Mouse (Mus musculus): Measurements from ENCODE around the gene Edrf1.

The Edrf1 gene

DNA sequence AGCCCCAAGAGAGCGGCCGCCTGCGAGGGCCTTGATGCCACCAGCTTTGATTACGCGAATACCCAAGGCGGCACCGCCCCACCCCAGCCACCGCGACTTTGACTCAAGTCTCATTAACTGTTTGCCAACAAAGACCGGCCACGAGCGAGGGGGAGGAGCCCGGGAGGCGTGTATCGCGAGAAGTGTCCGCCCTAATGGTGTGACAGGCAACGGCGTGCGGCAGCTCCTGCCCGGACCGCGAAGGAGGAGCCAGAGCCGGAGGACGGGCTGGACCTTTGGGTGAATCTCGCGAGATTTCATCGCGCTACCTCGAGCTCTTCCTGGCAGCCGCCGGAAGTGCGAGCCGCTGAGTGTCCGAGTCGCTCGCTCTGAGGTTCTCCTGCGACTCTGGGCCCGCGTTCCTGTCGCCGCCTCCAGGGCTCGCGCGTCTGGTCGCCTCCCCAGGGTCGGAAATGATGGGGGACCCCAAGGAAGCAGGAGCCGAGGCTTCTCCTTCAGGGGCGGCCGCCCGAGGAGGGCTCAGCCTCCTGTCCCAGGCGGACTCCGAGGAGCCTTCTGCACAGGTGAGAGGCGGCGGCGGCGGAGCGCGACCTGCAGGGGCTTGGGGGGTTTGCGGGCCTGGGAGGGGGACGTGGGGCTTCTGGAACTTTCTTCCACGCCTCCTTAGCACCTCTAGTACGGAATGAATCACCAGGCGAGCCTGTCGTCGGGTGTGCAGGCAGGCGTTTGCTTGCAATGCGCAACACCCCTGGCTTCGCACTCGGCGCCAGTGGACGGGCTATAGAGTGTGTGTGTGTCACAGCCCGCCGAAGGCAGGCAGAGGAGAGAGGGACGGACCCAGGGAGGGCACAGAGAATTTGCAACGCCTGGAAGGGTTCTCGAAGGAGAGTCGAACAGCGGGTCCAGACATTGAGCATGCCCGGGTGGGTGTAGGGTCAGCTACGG lies at the start of gene Edrf1:
TSS of gene Edrf1 (plus strand) at position 183 of the 945 bp plus-strand sequence.
- DNase-seq (ENCODE audit: low read depth): peak; percentile 98

- no peak for DNase-seq (ENCODE audit: low read depth)
Measured at GRCm38 (mm10) chr7:133591750-133592149, 45.6 kb upstream of the Edrf1 start.

- no peak for DNase-seq (ENCODE audit: low read depth)
Measured at GRCm38 (mm10) chr7:133600558-133600957, 36.8 kb upstream of the Edrf1 start.

- DNase-seq (ENCODE audit: low read depth): no peak
Measured at GRCm38 (mm10) chr7:133602058-133602457, 35.3 kb upstream of the Edrf1 start, which contains the start of gene Tex36. Tex36 (minus strand) TSS chr7:133602158.

DNA sequence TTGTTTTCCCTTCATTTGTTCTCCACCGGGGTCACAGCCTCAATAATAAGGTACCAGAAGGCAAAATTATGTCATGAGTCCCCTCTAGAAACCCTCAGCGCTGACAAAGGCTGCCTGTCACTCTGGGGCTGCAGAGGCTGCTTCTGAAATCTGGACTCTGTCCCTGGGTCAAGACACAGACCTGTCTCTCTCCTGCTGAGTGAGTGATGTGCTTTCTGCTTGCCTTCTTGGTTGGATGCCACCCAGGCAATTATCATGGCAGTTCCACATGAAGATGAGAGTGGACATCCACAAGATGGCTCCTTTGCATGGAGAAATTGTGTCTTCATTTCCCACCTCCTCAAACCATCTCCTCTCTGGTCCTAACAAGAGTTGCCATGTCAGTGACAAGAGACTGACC lies 34.2 kb upstream of the Edrf1 start:
- DNase-seq (ENCODE audit: low read depth): no peak

GRCm38 (mm10) chr7:133604427-133605081 lies 32.8 kb upstream of the Edrf1 start:
- no peak for DNase-seq (ENCODE audit: low read depth)

DNA sequence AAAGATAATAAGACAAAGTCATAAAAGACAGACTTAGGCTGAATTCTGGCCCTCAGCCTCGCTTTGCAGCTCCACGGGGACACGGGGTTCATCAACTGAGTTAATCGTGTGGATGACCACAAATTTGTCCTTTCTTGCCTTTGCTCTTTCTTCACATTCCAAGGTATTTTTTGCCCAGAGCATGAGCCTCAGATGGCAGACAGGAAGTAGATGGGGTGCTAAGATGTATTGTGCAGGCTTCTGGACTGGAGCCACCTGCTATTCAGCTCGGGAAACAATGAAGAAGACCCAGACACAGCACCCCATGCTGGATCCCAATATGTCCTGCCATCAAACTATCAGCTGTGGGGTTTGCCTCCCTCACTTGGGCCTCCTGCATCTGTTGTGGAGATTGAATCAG lies 30.0 kb upstream of the Edrf1 start:
- no peak for DNase-seq (ENCODE audit: low read depth)

- no peak for DNase-seq (ENCODE audit: low read depth)
Measured at GRCm38 (mm10) chr7:133607883-133608575, 29.3 kb upstream of the Edrf1 start.

DNA sequence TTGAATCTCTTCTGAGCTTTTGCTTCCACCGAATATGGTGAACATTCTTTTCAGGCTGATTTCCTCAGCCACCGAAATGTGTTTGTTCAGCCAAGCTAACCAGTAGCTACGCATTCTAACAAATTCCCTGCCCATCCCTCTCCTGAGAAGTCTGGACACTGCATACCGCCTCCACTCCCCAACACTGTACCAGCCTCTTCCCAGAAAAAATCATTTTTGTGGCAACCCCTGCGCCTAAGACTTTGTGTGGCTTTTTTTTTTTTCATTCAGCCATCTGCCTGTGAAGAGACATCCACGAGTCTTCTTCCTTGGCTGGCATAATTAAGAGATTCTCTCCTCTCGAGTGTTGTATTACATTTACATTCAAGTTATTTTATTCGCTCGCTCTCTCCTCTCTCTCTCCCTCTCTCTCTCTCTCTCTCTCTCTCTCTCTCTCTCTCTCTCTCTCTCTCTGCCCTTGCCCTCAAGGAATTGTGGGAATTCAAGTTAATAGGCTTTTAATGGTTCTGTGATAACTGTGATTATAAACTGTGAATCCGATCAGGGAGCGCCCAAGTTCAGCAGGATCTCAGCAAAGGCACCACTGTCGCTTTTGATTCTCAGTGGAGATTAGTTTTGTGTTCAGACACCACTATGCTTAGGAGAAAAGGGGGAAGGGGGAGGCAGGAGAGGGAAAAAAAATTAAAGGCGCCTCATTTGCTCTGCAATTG lies 28.6 kb upstream of the Edrf1 start:
- DNase-seq (ENCODE audit: low read depth): no peak

- no peak for DNase-seq (ENCODE audit: low read depth)
Measured at GRCm38 (mm10) chr7:133609585-133609984, 27.8 kb upstream of the Edrf1 start.

DNA sequence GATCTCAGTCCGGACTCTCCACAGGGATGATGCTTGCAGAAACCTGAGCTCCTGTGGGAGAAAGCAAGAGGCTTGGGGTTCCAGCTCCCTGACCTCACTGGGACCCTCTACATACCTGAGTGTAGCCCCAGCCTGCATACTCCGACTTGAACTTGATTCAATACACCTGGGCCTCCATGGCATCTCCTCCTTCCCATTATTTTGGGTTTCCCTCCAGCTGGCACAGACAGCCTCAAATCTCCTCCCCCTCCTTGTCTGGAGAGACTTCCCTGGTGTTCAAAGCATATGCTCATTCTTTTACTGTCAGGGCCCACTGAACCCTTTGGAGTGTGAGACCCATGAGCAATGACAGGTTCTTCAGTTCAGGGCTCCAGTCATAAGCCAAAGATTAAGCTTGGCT lies 24.4 kb upstream of the Edrf1 start:
- DNase-seq (ENCODE audit: low read depth): no peak

DNA sequence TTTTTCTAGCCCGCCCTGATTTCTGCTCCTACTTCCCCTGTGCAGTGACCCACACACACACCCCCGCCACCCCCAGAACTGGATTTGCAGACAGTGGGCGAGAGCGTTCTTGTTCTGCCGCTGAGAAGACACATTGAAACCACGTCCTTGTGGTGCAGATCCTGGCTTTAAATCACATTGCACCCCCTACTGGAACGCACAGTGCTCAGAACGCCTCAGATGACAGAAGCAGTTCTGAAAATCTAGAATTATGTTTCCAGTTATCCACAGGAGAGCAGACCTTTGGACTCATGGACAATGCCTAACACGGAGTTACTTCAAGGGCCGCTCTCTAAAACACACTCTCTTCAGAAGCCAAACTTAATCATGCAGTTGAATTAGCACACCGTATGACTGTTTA lies 16.6 kb upstream of the Edrf1 start:
- no peak for DNase-seq (ENCODE audit: low read depth)

DNA sequence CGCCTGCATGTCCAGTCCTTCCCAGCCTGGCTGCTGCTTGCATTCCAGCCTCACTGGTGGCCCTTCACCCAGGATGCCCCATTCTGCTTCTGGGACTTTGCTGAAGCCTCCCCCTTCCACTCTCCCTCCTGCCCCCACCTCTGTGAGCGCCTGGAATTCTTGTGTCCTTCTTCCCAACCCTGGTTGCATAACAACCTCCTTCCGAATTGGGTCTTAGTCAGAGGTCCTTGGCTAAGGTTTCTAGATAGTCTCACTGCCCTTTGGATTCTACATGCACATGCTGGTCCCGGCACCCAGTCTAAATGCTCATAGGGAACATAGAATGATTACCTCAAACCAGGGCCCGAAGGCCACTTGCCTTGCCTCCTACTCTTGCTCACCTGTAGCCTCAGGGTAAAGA lies 14.1 kb upstream of the Edrf1 start:
- DNase-seq (ENCODE audit: low read depth): no peak

GRCm38 (mm10) chr7:133627184-133627936 lies 10.0 kb upstream of the Edrf1 start:
- DNase-seq (ENCODE audit: low read depth): no peak

DNA sequence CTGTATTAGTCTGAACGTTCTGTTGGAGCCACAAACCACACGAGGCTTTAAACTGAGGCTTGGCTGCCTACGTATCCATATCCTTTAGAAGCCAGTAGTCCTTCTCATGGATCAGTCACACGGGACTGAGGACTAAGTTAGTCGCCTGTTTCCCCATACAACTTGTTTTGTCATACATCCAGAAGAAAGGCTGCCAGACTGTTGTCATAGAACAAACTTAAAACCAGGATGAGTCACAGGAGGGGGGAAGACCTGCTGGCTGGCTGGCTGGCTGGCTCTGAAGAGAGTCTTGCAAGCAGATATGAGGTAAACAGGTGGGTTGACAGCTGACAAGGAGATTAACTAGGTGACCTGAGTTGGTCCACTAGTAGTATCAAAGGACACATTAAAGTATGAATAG lies 6.5 kb upstream of the Edrf1 start:
- no peak for DNase-seq (ENCODE audit: low read depth)

DNA sequence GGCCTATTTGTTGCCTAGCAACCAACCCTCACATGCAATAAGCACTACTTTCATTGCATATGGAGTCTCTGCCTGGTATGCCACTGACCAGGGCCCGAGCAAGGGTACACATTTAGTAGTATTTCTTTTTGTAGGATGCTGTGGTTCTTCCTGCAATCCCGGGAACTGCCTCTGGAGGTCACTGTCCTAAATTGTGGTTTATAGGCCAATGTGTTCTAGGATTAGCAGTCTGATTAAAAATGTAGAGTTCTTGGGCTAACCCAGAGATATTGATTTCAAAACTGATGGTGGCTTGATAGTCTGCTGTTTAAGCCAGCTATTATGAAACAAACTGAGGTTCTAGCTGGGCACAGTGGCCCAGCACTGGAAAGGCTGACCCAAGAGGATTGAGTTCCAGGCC lies 4.9 kb upstream of the Edrf1 start:
- DNase-seq (ENCODE audit: low read depth): peak; percentile 45

DNA sequence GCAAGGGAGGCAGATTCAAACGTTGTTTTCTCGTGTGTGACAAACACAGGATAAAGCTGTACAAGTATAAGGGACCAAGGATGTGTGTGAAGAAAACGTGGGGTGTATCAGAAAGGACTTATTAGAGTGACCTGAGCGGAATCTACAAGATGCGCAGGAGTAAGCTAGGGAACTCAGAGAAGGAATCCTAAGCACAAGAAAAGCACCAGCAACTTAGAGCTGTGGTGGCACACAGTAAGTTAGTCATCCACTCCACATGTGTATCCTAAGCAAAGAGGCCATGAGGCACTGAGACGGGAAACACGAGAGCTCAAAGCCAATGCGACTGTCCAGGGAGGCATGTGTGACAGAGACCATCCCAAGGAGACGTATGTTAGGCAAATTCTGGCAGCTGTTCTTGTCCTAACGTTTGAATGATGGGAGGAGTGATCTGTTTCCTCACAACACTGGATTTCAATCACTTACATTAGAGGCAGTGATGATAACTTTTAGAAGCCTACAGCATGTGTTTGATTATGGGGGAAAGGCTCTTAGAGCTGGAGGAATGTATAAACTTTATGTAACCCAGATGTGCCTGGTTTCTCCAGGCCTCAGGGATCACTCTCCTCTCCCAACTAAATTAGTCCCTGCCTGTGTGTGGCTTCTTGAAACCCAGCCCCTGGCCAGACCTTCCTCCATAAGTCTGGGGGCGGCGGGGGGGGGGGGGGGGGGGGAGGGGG lies 2.3 kb upstream of the Edrf1 start:
- no peak for DNase-seq (ENCODE audit: low read depth)

- DNase-seq (ENCODE audit: low read depth): peak; percentile 67
Measured at GRCm38 (mm10) chr7:133636738-133637352, 498 bp upstream of the Edrf1 start.

GRCm38 (mm10) chr7:133638306-133638705 lies 963 bp downstream of the Edrf1 start:
- peak; percentile 25 for DNase-seq (ENCODE audit: low read depth)

DNA sequence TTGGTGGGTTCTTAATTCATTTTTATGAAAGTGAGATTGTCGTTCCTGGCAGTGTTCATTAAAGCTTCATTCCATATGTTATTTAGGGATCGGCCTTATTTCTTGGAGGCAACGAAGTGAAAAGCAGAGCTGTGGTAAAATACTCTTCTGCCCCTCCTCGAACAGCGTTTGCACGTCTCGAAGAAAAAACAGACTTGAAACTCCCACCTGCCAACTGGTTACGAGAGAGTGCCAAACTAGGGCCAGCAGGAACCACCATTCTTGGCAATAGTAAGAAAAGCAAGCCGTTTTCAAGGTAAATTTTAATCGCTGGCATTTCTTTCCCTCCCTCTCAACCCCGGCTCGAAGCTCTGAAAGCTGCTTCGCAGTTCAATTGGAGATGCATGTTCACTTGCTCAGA lies 1.5 kb downstream of the Edrf1 start:
- no peak for DNase-seq (ENCODE audit: low read depth)

Measured in c-Kit-positive CD71-positive TER-119-negative erythroid progenitor cells, embryonic 14.5 days (primary cell).